Mouse (Mus musculus) left cerebral cortex, adult 2 months (tissue): ENCODE data around the gene Gm1604a. TPM values are rescaled to one million over a fixed set of nuclear protein-coding genes. Genes with fewer than 3 reads are reported as not detected.
"Not testable (repeated sequence)": the region's sequence is repeated elsewhere in the genome, so short reads cannot be mapped to it uniquely, and the experiment has no call there.

ENCODE experiments used
- DNase-seq, 2 experiments: peaks; one replicate each; pipeline ENCODE4 v3.0.0; 2021 to 2022; ENCODE audit warnings: low spot score in 2 of 2, mixed read lengths in 1 of 2; ENCODE audit errors: extremely low spot score in 1 of 2
- H3K27ac ChIP-seq: fragments of 200-600 bp; 2 replicates; pipeline ENCODE4 v1.8.1; 2022
- H3K4me3 ChIP-seq: fragments of 200-600 bp; 2 replicates; pipeline ENCODE4 v1.8.1; 2022
- intact Hi-C: fragments of 180-260 bp; cut with DNase I; formaldehyde crosslinking; loops from one replicate; pipeline ENCODE4 v1.15.1; 2025
- total RNA-seq, 2 experiments: library from RNA; stranded (reverse); gene quantifications; 2 replicates each; pipeline ENCODE4 v1.2.3; 2021

Gm1604a gene
- total RNA-seq, 2 experiments from 2014 or later: 1.8 to 1.9 TPM

DNA sequence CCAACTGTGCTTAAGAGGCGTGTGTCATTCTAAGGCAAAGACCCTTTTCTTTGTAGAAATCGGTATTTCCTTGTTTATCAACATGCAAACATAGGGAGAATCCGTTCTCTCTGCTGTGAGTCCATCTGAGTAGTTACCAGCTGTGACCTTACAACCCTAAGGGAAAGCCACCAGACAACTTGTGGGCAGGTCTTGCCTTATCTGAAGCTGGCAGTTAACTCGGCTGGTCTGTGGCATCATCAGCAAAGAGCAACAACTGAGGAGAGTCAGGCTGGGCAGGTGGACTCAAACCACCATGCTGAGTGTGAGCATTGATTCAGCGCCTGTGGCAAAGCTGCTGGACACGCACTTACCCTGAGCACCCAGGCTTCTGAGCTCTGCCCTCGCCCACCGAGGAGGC, 90.9 kb downstream of the Gm1604a start:
- H3K27ac ChIP-seq, intact Hi-C loops, H3K4me3 ChIP-seq, DNase-seq: not testable (repeated sequence)

- peak in 1 of 2 experiments; percentile 12 for DNase-seq
- intact Hi-C loops, H3K27ac ChIP-seq, H3K4me3 ChIP-seq: not testable (repeated sequence)
Measured at GRCm38 (mm10) chr17:7120835-7121234, 95.5 kb downstream of the Gm1604a start.

DNA sequence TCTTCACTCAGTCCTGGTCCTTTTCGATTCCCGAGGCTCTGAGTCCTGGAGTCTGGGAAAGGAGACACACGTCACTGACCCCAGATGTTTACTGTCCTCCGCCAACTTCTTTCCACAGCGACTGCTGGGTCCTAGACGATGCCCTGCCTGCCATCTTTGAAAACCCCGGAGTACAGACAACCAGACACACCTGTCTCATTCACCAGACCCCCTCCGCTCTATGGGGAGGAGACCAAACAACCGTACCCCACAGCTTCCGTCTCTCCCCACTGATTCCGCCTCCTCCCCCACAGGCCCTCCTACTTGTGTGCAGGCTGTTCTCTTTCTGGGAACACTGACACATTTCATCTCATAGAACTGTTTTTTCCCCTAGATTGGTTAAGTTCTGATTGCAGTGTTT, 97.2 kb downstream of the Gm1604a start:
- H3K27ac ChIP-seq, intact Hi-C loops, DNase-seq, H3K4me3 ChIP-seq: not testable (repeated sequence)

DNA sequence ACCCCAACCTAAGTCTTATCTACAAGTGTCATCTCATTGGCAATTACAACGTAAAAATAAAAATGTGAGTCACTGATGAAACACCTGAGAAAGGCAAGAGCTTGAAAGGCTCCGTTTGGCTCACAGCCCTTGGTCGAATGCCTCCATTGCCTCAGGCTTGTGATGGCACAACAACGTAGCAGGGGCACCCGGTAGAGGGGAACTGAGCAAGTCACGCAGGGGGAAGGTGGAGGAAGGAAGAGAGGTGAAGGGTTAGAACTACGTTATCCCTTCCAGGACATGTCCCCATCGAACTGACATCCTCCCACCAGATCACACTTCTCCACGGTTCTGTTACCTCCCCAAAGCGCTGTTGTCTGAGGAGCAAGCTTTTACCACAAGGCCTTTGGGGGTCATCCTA, 101.1 kb downstream of the Gm1604a start:
- H3K27ac ChIP-seq, intact Hi-C loops, H3K4me3 ChIP-seq, DNase-seq: not testable (repeated sequence)

- intact Hi-C loops, H3K4me3 ChIP-seq, DNase-seq: not testable (repeated sequence)
Measured at GRCm38 (mm10) chr17:7134002-7134401, 108.6 kb downstream of the Gm1604a start.

DNA sequence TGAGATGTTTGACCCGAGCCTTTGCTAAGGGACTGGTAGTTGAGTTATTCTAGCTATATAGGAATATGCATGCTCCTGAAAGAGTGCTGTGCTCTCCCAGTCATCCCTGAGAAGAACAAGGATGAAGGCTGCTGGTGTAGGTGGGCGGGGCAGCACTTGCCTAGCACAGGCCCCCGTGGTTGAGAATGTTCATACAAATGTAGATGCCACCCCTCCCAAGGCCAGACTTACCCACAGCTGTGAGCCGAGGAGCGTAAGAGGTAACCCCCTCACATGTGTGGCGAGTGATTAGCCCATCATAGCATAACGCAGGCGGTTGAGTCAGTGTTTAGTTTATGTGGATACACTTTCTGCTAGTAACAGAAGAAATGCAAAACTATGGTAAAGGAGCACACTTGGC, 109.9 kb downstream of the Gm1604a start:
- H3K4me3 ChIP-seq, intact Hi-C loops, H3K27ac ChIP-seq: not testable (repeated sequence)
- DNase-seq: peak in 1 of 2 experiments; percentile 4

More at GRCm38 (mm10) chr17:7134002-7134401, 108.6 kb downstream of the Gm1604a start:
- H3K27ac ChIP-seq: not testable (repeated sequence)

Other genes starting within 250 kb of the Gm1604a start
- 10 to 100 TPM; 50.3 to 51.5 TPM for gene Ezr, start 242.8 kb upstream of the Gm1604a start, total RNA-seq
- 10 to 100 TPM; 28.1 to 28.5 TPM for gene Rsph3b, start 76.9 kb upstream of the Gm1604a start, total RNA-seq
- gene Tagap1, start 64.4 kb upstream of the Gm1604a start, total RNA-seq: 10 to 100 TPM; 28.5 to 31.5 TPM
- 10 to 100 TPM; 37.9 to 40.2 TPM for gene Rnaset2b, start 54.9 kb upstream of the Gm1604a start, total RNA-seq
- under 1 TPM in 1 of 2 experiments, not detected in 1; 0.45 TPM for gene Gm49721, start 46.7 kb upstream of the Gm1604a start, total RNA-seq
- 10 to 100 TPM; 62.4 to 69.4 TPM for gene Rps6ka2, start 144.5 kb downstream of the Gm1604a start, total RNA-seq